Mouse (Mus musculus) urinary bladder, postnatal 14 days (tissue): ENCODE data around the gene Fam205c.

ENCODE experiments used
- DNase-seq: peaks from one replicate; pipeline ENCODE4 v3.0.0; 2021; ENCODE audit warnings: low spot score

Gene Fam205c

GRCm38 (mm10) chr4:42874134-42874533 lies at the start of gene Fam205c:
Fam205c (minus strand) TSS chr4:42874234.
- no peak for DNase-seq

GRCm38 (mm10) chr4:42922461-42922860 lies 48.4 kb upstream of the Fam205c start:
- DNase-seq = no peak

GRCm38 (mm10) chr4:42922056-42922455 lies 48.0 kb upstream of the Fam205c start:
- no peak for DNase-seq

- no peak for DNase-seq
Observed at GRCm38 (mm10) chr4:42921536-42921935, 47.5 kb upstream of the Fam205c start.

- no peak for DNase-seq
Observed at GRCm38 (mm10) chr4:42920726-42921125, 46.7 kb upstream of the Fam205c start.

GRCm38 (mm10) chr4:42917402-42917774 lies 43.4 kb upstream of the Fam205c start:
- DNase-seq = no peak

- DNase-seq = peak; percentile 11
Observed at GRCm38 (mm10) chr4:42916617-42917401, 42.8 kb upstream of the Fam205c start, which contains the start of gene Phf24. Phf24 (plus strand) TSS chr4:42916660.

GRCm38 (mm10) chr4:42915966-42916365 lies 41.9 kb upstream of the Fam205c start:
- no peak for DNase-seq

GRCm38 (mm10) chr4:42915311-42915710 lies 41.3 kb upstream of the Fam205c start:
- no peak for DNase-seq

- DNase-seq = no peak
Observed at GRCm38 (mm10) chr4:42913391-42913790, 39.4 kb upstream of the Fam205c start.

GRCm38 (mm10) chr4:42904966-42905365 lies 30.9 kb upstream of the Fam205c start:
- no peak for DNase-seq

GRCm38 (mm10) chr4:42904523-42904922 lies 30.5 kb upstream of the Fam205c start:
- no peak for DNase-seq

GRCm38 (mm10) chr4:42903942-42904341 lies 29.9 kb upstream of the Fam205c start:
- DNase-seq = no peak

- no peak for DNase-seq
Observed at GRCm38 (mm10) chr4:42902730-42903129, 28.7 kb upstream of the Fam205c start.

GRCm38 (mm10) chr4:42902174-42902573 lies 28.1 kb upstream of the Fam205c start:
- DNase-seq = no peak

GRCm38 (mm10) chr4:42900878-42901277 lies 26.8 kb upstream of the Fam205c start:
- no peak for DNase-seq

- no peak for DNase-seq
Observed at GRCm38 (mm10) chr4:42898914-42899313, 24.9 kb upstream of the Fam205c start.

- DNase-seq = no peak
Observed at GRCm38 (mm10) chr4:42895118-42895517, 21.1 kb upstream of the Fam205c start.

- no peak for DNase-seq
Observed at GRCm38 (mm10) chr4:42891176-42891575, 17.1 kb upstream of the Fam205c start.

- no peak for DNase-seq
Observed at GRCm38 (mm10) chr4:42888806-42889205, 14.8 kb upstream of the Fam205c start.

- no peak for DNase-seq
Observed at GRCm38 (mm10) chr4:42886926-42887325, 12.9 kb upstream of the Fam205c start.

- DNase-seq = no peak
Observed at GRCm38 (mm10) chr4:42880677-42880948, 6.6 kb upstream of the Fam205c start.

- no peak for DNase-seq
Observed at GRCm38 (mm10) chr4:42879829-42880676, 6.0 kb upstream of the Fam205c start.
